Mouse (Mus musculus): ENCODE results near the gene Rapgef2. TPM values are rescaled to one million over a fixed set of nuclear protein-coding genes. Genes with fewer than 3 reads are reported as not detected.

Rapgef2 gene
- polyA plus RNA-seq, 1 experiment: 1.5 TPM

GRCm38 (mm10) chr3:79088461-79088860, 197.9 kb downstream of the Rapgef2 start:
- TF ChIP-seq GATA1 (IDR thresholded peaks at IDR 0.05; ENCODE audit: borderline replicate concordance, low read length) (no peak), FLI1 (IDR thresholded peaks at IDR 0.05; ENCODE audit: low read length) (no peak)
- no peaks in the 10 kb centered on the region for H3K4me1 ChIP-seq
- no peaks in the 10 kb centered on the region for H3K9me3 ChIP-seq
- no peak overlapping the region for H3K4me3 ChIP-seq (replicated peaks)
- peaks cover 85% of the 10 kb centered on the region for H3K36me3 ChIP-seq (replicated peaks; ENCODE audit: low read length)
- H3K27me3 ChIP-seq (replicated peaks): no peaks in the 10 kb centered on the region

- peaks cover 81% of the 10 kb centered on the region for H3K36me3 ChIP-seq (replicated peaks; ENCODE audit: low read length)
Observed at GRCm38 (mm10) chr3:79086282-79086681, 200.0 kb downstream of the Rapgef2 start.

GRCm38 (mm10) chr3:79083881-79084280, 202.4 kb downstream of the Rapgef2 start:
- no peaks in the 10 kb centered on the region for H3K9me3 ChIP-seq
- no peaks in the 10 kb centered on the region for H3K27me3 ChIP-seq (replicated peaks)
- no peak for TF ChIP-seq GATA1 (IDR thresholded peaks at IDR 0.05; ENCODE audit: borderline replicate concordance, low read length)
- no peak for TF ChIP-seq FLI1 (IDR thresholded peaks at IDR 0.05; ENCODE audit: low read length)
- peaks cover 84% of the 10 kb centered on the region for H3K36me3 ChIP-seq (replicated peaks; ENCODE audit: low read length)
- peaks cover 2% of the 10 kb centered on the region; the same call in 1 of the 2 replicates for H3K4me1 ChIP-seq
- H3K4me3 ChIP-seq (replicated peaks): no peak overlapping the region

More at GRCm38 (mm10) chr3:79086282-79086681, 200.0 kb downstream of the Rapgef2 start:
- no peaks in the 10 kb centered on the region for H3K4me1 ChIP-seq
- H3K4me3 ChIP-seq (replicated peaks): no peak overlapping the region
- TF ChIP-seq GATA1 (IDR thresholded peaks at IDR 0.05; ENCODE audit: borderline replicate concordance, low read length): no peak
- TF ChIP-seq FLI1 (IDR thresholded peaks at IDR 0.05; ENCODE audit: low read length): no peak
- H3K27me3 ChIP-seq (replicated peaks): no peaks in the 10 kb centered on the region
- H3K9me3 ChIP-seq: no peaks in the 10 kb centered on the region

GRCm38 (mm10) chr3:79083030-79083429, 203.3 kb downstream of the Rapgef2 start:
- H3K27me3 ChIP-seq (replicated peaks): no peaks in the 10 kb centered on the region
- H3K4me3 ChIP-seq (replicated peaks): no peak overlapping the region
- TF ChIP-seq GATA1 (IDR thresholded peaks at IDR 0.05; ENCODE audit: borderline replicate concordance, low read length) (no peak), FLI1 (IDR thresholded peaks at IDR 0.05; ENCODE audit: low read length) (no peak)
- peaks cover 87% of the 10 kb centered on the region for H3K36me3 ChIP-seq (replicated peaks; ENCODE audit: low read length)
- no peaks in the 10 kb centered on the region for H3K9me3 ChIP-seq
- peaks cover 2% of the 10 kb centered on the region; the same call in 1 of the 2 replicates for H3K4me1 ChIP-seq

GRCm38 (mm10) chr3:79079076-79079475, 207.2 kb downstream of the Rapgef2 start:
- Histone ChIP-seq H3K9me3 (no peaks in the 10 kb centered on the region), H3K36me3 (replicated peaks; ENCODE audit: low read length) (peaks cover 69% of the 10 kb centered on the region), H3K4me1 (peaks cover 4% of the 10 kb centered on the region; the same call in 1 of the 2 replicates), H3K4me3 (replicated peaks) (no peak overlapping the region), H3K27me3 (replicated peaks) (no peaks in the 10 kb centered on the region)
- TF ChIP-seq GATA1 (IDR thresholded peaks at IDR 0.05; ENCODE audit: borderline replicate concordance, low read length) (no peak), FLI1 (IDR thresholded peaks at IDR 0.05; ENCODE audit: low read length) (no peak)

GRCm38 (mm10) chr3:79074970-79075369, 211.3 kb downstream of the Rapgef2 start:
- Histone ChIP-seq H3K4me3 (replicated peaks) (no peak overlapping the region), H3K4me1 (peaks cover 22% of the 10 kb centered on the region), H3K9me3 (no peaks in the 10 kb centered on the region), H3K36me3 (replicated peaks; ENCODE audit: low read length) (peaks cover 50% of the 10 kb centered on the region), H3K27me3 (replicated peaks) (no peaks in the 10 kb centered on the region)
- TF ChIP-seq GATA1 (IDR thresholded peaks at IDR 0.05; ENCODE audit: borderline replicate concordance, low read length): no peak
- no peak for TF ChIP-seq FLI1 (IDR thresholded peaks at IDR 0.05; ENCODE audit: low read length)

- TF ChIP-seq FLI1 (IDR thresholded peaks at IDR 0.05; ENCODE audit: low read length) (no peak), GATA1 (IDR thresholded peaks at IDR 0.05; ENCODE audit: borderline replicate concordance, low read length) (no peak)
- H3K4me1 ChIP-seq: peaks cover 22% of the 10 kb centered on the region
- H3K9me3 ChIP-seq: no peaks in the 10 kb centered on the region
- H3K36me3 ChIP-seq (replicated peaks; ENCODE audit: low read length): peaks cover 53% of the 10 kb centered on the region
- no peak overlapping the region for H3K4me3 ChIP-seq (replicated peaks)
- no peaks in the 10 kb centered on the region for H3K27me3 ChIP-seq (replicated peaks)
Observed at GRCm38 (mm10) chr3:79073541-79074244, 212.6 kb downstream of the Rapgef2 start.

GRCm38 (mm10) chr3:79071561-79071960, 214.8 kb downstream of the Rapgef2 start:
- TF ChIP-seq GATA1 (IDR thresholded peaks at IDR 0.05; ENCODE audit: borderline replicate concordance, low read length): no peak
- H3K9me3 ChIP-seq: no peaks in the 10 kb centered on the region

GRCm38 (mm10) chr3:79069891-79070290, 216.4 kb downstream of the Rapgef2 start:
- no peak overlapping the region for H3K4me3 ChIP-seq (replicated peaks)
- H3K36me3 ChIP-seq (replicated peaks; ENCODE audit: low read length): peaks cover 69% of the 10 kb centered on the region
- H3K4me1 ChIP-seq: peaks cover 22% of the 10 kb centered on the region
- TF ChIP-seq FLI1 (IDR thresholded peaks at IDR 0.05; ENCODE audit: low read length): no peak
- H3K9me3 ChIP-seq: no peaks in the 10 kb centered on the region
- H3K27me3 ChIP-seq (replicated peaks): no peaks in the 10 kb centered on the region

More at GRCm38 (mm10) chr3:79071561-79071960, 214.8 kb downstream of the Rapgef2 start:
- Histone ChIP-seq H3K4me3 (replicated peaks) (peak overlapping the region; percentile 80), H3K27me3 (replicated peaks) (no peaks in the 10 kb centered on the region), H3K36me3 (replicated peaks; ENCODE audit: low read length) (peaks cover 58% of the 10 kb centered on the region), H3K4me1 (peaks cover 22% of the 10 kb centered on the region)

GRCm38 (mm10) chr3:79068976-79069375, 217.3 kb downstream of the Rapgef2 start:
- Histone ChIP-seq H3K9me3 (no peaks in the 10 kb centered on the region), H3K4me1 (peaks cover 20% of the 10 kb centered on the region), H3K36me3 (replicated peaks; ENCODE audit: low read length) (peaks cover 70% of the 10 kb centered on the region), H3K4me3 (replicated peaks) (peak overlapping the region; percentile 11), H3K27me3 (replicated peaks) (no peaks in the 10 kb centered on the region)
- TF ChIP-seq GATA1 (IDR thresholded peaks at IDR 0.05; ENCODE audit: borderline replicate concordance, low read length): no peak
- TF ChIP-seq FLI1 (IDR thresholded peaks at IDR 0.05; ENCODE audit: low read length): no peak

Data from megakaryocyte, embryonic 14.5 days (primary cell).